Mouse (Mus musculus) CH12.LX (cell line): ENCODE results near the gene Prkcd.

Experiments
- CHD1 ChIP-seq: IDR thresholded peaks from 2 replicates; pipeline ENCODE4 v1.6.1; 2012; ENCODE audit warnings: low read depth, low read length, improper control_type of control experiment, inconsistent platforms
- CTCF ChIP-seq, 2 experiments: IDR thresholded peaks in 1 of 2; conservative IDR thresholded peaks in 1 of 2; 2 replicates each; pipeline ENCODE4 v1.5.1; 2011 to 2012; ENCODE audit warnings: low read depth in 2 of 2, low read length in 2 of 2, improper control_type of control experiment in 1 of 2, inconsistent platforms in 1 of 2, mild to moderate bottlenecking in 1 of 2, moderate library complexity in 1 of 2
- EP300 ChIP-seq: IDR thresholded peaks from 2 replicates; pipeline ENCODE4 v1.6.1; 2011; ENCODE audit warnings: low read length, improper control_type of control experiment
- GABPA ChIP-seq: IDR thresholded peaks from 2 replicates; pipeline ENCODE4 v1.6.1; 2012; ENCODE audit warnings: low read depth, low read length, improper control_type of control experiment, inconsistent platforms; ENCODE audit not compliant: insufficient replicate concordance
- HCFC1 ChIP-seq: IDR thresholded peaks from 2 replicates; pipeline ENCODE4 v1.6.1; 2012; ENCODE audit warnings: low read depth, mild to moderate bottlenecking, inconsistent platforms, low read length, improper control_type of control experiment
- MXI1 ChIP-seq: IDR thresholded peaks from 2 replicates; pipeline ENCODE4 v1.6.1; 2011; ENCODE audit warnings: mild to moderate bottlenecking, low read depth, low read length, improper control_type of control experiment
- NELFE ChIP-seq: IDR thresholded peaks from 2 replicates; pipeline ENCODE4 v1.6.1; 2011; ENCODE audit warnings: low read depth, low read length, improper control_type of control experiment
- POLR2A ChIP-seq: IDR thresholded peaks from 2 replicates; pipeline ENCODE4 v1.6.1; 2011; ENCODE audit warnings: low read depth, mild to moderate bottlenecking, improper control_type of control experiment, low read length
- RCOR1 ChIP-seq: conservative IDR thresholded peaks from 2 replicates; pipeline ENCODE4 v1.6.1; 2012; ENCODE audit warnings: low read depth, mild to moderate bottlenecking, inconsistent platforms, low read length, improper control_type of control experiment
- SIN3A ChIP-seq: IDR thresholded peaks from 2 replicates; pipeline ENCODE4 v1.6.1; 2012; ENCODE audit warnings: low read length, improper control_type of control experiment, inconsistent platforms
- TCF12 ChIP-seq: IDR thresholded peaks from 2 replicates; pipeline ENCODE4 v1.6.1; 2014; ENCODE audit warnings: low read depth, mild to moderate bottlenecking, inconsistent platforms, low read length, improper control_type of control experiment
- USF1 ChIP-seq: IDR thresholded peaks from 2 replicates; pipeline ENCODE4 v1.6.1; 2014; ENCODE audit warnings: low read depth, mild to moderate bottlenecking, inconsistent platforms, low read length, improper control_type of control experiment

- TF ChIP-seq GABPA (no peak), POLR2A (no peak), EP300 (no peak), CTCF (conservative IDR thresholded peaks at IDR 0.05 in 1 of 2, IDR thresholded peaks at IDR 0.05 in 1 of 2; ENCODE audit: low read depth in 2 of 2, low read length in 2 of 2) (no peak), RCOR1 (no peak), CHD1 (no peak), MXI1 (no peak), HCFC1 (no peak), USF1 (no peak), SIN3A (no peak), NELFE (no peak), TCF12 (no peak)
Measured at GRCm38 (mm10) chr14:30609499-30609898, 16.5 kb downstream of the Prkcd start.
